Mouse (Mus musculus): ENCODE data around the gene Cyp2g1.

GRCm38 (mm10) chr7:26780510-26780909 is 28.2 kb upstream of the Cyp2g1 start:
- no peak for TF ChIP-seq CTCF (IDR thresholded peaks at IDR 0.05; ENCODE audit: low read depth)
- no peak for TF ChIP-seq EP300 (IDR thresholded peaks at IDR 0.05; ENCODE audit: low read depth)
